Mouse (Mus musculus) liver, embryonic 14.5 days (tissue): ENCODE measurements around the gene Cd72.

ENCODE experiments used
- CTCF ChIP-seq: IDR thresholded peaks from 2 replicates; pipeline ENCODE4 v1.5.1; 2016; ENCODE audit warnings: antibody characterized with exemption, low read depth, control low read depth
- EP300 ChIP-seq: IDR thresholded peaks from 2 replicates; pipeline ENCODE4 v1.6.1; 2016; ENCODE audit warnings: antibody characterized with exemption, low read depth

- TF ChIP-seq CTCF: no peak
- TF ChIP-seq EP300: no peak
Observed at GRCm38 (mm10) chr4:43456470-43456869, 2.0 kb upstream of the Cd72 start.
